Mouse (Mus musculus) testis, postnatal 14 days (tissue): ENCODE measurements at regions not wholly inside any gene's neighbourhood (a gene's known extent, or its start where the extent isn't known, plus 50 kb on each side); places are given as distances from the start of the nearest gene placed in this dataset.
"Not testable (repeated sequence)": the region's sequence is repeated elsewhere in the genome, so short reads cannot be mapped to it uniquely, and the experiment has no call there.

ENCODE experiments used
- DNase-seq: peaks from one replicate; pipeline ENCODE4 v3.0.0; 2021; ENCODE audit warnings: low spot score

DNA sequence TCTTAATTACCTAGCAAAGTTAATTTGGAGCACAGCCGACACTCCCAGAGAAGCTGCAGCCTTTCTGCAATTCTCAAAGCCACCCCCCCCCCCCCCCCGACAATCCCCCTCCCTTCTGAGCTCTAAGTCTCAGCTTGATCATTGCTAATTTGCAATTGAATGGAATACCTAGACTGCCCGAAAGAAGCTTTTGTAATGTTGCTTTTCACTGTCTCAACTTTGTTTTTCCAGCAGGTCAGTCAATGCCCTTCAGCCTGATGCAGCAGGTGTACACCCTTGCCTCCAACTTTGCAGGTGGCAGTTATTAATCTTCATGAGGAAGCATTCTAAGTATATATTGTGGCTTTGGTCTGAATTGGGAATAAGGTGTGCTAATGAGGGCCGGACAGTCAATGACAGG, 1006.6 kb upstream of the Gm8797 start:
- no peak for DNase-seq

- no peak for DNase-seq
These were observed 1006.0 kb upstream of the Gm8797 start for GRCm38 (mm10) chr3:4744611-4745010.

DNA sequence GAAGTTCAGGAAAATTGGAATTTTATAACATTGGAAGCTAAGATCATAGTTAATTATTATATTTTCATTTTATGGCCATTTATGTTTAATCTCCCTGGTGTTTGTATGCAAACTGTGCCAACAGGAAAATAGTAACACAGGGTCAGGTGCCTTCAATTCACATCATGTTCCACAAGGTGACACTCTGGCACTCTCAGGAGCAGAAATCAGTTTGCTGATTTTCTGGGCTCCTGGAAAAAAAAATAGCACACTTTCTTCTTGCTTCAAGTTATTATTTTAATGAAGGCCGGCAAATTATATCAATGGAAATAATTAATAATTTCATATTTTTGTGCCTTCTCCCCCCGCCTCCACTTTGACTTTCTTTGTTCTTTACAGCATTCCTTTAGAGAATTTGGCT, 994.5 kb upstream of the Gm8797 start:
- DNase-seq: no peak

GRCm38 (mm10) chr3:4757113-4757512, 993.5 kb upstream of the Gm8797 start:
- no peak for DNase-seq

- peak; percentile 5 for DNase-seq
These were observed 987.5 kb upstream of the Gm8797 start for GRCm38 (mm10) chr3:4763076-4763475.

GRCm38 (mm10) chr3:4776632-4777031, 974.0 kb upstream of the Gm8797 start:
- DNase-seq: no peak

- no peak for DNase-seq
These were observed 965.4 kb upstream of the Gm8797 start for GRCm38 (mm10) chr3:4785160-4785559.

DNA sequence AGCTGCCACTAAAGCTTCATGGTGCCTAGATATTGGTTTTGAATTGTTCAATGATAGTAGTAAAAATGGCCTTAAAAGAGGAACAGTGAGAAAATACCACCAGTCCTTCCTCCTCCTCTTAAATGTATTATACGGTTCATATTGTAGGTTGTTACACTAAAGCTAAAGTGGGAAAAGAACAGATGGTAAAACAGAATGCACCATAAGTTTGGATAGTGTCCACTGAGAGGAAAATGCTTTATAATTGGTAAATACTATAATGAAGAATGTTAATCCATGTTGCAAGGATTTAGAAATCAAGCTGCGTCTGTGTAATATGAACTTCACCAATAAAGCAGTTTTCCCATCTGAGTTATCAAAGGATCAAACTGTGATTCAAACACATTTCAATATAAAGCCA, 957.5 kb upstream of the Gm8797 start:
- DNase-seq: no peak

DNA sequence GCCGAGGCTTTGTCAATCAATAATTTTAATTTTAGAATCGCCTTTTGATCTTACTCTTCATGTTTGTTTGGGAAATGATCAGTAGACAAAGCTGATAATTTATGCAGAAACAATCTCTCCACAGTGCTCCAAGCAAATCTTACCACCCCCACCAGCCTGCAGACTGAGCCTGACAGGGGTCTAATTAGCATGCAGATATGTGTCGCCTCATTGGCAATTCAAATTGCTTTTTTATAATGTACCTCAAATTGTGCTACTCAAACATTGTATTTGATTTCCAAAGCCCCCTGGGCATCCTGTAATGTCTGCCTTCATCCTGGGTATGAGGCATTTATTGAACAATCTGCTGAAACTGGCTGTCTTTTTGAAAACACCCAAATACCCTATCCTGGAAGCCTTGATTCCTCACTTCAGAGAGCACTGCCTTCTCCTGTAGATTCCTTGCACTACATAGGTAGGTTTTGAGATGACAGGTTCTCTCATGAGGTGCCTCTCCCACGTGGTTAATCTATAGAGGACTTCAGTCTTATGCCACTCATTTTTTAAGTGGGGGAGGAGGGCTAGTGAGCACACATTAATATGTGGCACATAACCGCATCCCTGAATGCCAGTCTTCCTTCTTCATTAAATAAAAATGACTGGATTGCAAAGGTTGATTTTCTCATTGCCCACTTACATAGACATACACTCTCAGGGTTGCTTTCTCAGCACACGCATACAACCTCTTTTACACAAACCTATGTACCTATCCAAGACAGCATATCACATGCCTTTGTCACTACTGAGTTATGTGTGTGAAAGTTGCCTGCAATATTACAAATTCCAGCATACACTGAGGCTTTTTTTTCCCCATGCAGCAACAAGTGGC, 954.3 kb upstream of the Gm8797 start:
- DNase-seq: no peak

DNA sequence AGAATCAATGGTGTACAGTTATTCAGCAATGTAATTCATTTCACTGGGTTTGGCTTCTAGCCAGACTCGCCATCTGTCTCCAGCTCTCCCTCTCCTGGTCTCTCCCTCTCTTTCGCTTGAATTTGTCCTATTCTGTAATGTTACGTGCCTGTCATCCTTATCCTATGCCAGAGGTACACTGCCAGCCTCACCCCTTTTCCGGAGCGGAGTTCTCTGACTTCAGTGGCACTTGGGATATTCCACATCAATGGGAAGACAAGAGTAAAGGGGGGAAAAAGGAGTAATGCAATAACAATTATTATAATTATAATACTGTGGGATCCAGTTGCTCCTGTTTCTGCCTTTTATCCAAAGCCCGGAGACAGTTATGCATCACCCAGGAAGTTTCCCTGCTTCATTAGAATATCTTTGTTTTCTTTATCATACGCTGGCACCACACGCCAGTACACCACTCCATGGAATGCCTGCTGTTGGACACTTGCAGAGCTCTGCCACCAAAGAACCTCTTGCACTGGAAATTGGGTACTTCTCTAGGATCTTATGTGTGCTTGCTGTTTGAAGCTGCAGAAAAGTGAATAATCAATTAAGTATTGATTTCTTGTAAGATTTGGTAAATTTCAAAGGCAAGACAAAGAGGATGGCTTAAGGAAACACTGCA, 953.6 kb upstream of the Gm8797 start:
- no peak for DNase-seq

DNA sequence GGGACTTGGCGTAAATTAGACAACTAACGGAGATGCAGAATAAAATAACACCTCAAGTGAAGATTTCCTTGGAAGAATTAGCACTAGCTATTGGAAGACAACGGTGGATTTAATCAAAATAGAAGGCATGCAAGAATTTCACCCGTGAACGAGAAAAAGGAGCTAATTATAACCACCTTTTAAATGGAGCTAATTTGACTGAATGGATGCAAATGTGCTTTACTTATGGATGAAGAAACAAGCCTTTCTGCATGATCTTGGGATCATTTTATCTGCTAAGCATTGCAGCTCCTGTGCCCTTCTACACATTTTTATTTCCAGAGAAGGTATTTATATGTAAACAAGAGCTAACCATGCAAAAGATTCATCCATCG, 953.1 kb upstream of the Gm8797 start:
- no peak for DNase-seq

- DNase-seq: no peak
These were observed 952.2 kb upstream of the Gm8797 start for GRCm38 (mm10) chr3:4798366-4798765.

DNA sequence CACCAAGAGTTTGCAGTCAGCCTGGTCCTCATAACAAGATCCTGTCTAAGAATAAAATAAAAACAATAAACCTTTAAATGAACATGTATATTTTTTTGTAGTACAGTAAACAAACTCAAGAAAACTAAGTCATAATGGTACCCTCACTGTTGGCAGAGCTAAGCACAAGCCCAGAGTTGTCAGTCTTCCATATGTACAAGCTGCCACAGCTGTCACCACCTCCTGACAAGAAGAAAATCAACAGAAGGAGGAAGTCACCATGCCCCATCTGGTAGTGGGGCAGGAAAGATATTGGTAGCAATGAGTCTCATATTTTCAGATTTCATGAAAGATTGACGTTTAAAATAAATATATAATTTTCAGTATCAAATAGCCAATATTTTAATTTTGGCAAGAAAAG, 916.1 kb upstream of the Gm8797 start:
- no peak for DNase-seq

DNA sequence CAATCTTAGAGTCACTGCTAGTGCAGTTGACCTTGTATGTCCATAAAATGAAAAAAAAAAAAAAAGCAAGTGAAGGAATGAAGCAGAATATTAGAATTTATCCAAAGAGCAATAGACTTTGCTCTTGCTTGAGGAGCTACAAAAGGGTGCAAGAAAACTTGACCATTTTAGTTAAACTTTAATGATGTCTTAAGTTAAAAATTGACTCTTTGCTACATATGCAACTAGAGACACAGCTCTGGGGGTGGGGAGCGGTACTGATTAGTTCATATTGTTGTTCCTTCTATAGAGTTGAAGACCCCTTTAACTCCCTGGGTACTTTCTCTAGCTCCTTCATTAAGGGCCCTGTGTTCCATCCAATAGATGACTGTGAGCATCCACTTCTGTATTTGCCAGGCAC, 915.0 kb upstream of the Gm8797 start:
- no peak for DNase-seq

DNA sequence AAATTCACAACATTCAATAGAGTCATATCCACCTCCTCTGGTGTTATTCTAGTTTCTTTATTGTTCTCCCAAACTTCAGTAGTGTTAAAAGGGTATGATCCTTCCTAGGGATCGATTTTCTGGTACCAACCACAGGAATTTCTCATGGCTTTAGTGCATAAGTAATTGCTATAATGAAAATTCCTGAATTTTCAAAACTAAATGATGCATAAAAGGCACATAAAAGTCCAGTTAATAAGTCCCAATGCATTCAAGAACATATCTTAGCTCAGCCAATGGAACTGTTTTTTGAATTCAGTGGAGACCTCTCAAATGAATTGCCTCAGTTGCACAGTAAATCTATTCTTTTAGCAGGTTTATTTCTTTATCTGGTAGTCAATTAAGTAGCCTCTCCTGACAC, 913.7 kb upstream of the Gm8797 start:
- DNase-seq: no peak

GRCm38 (mm10) chr3:4854958-4855566, 895.5 kb upstream of the Gm8797 start:
- DNase-seq: no peak

DNA sequence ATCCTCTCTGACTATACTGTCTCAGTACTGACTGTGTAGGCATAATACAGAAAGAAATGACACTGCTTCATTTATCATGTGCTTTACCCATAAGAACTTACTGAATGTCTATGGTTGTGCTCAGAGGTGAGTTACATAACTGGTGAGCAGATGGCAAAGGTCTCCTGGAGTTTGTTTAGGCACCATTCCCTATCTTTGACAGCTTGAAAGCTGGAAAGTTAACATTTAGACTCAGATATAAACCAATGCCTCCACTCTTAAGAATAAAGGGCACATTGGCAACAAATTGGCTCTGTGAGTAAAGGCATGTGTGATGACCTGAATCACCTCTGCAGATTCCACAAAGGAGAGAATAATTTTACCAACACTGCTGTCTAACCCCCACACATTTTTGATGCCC, 894.0 kb upstream of the Gm8797 start:
- no peak for DNase-seq

DNA sequence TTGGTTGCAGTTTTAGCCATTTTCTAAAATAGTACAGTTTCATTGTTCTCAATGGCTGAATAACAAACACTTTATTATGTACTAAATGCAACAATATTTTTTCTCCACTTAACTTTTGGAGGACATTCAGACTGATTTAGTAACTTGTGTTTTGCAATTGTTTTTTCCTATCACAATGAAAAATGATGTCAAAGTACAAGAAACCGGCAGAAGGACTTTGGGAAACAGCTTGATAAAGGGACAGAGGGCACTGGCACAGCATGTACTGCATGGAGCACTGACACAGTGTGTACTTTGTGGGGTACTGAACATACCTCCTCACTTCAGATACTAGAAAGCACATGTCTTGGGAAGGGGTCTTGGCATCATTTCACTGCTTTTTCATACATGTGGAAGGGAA, 884.4 kb upstream of the Gm8797 start:
- DNase-seq: no peak

- DNase-seq: no peak
These were observed 864.7 kb upstream of the Gm8797 start for GRCm38 (mm10) chr3:4885916-4886315.

- no peak for DNase-seq
These were observed 857.5 kb upstream of the Gm8797 start for GRCm38 (mm10) chr3:4893108-4893507.

GRCm38 (mm10) chr3:4895811-4896210, 854.8 kb upstream of the Gm8797 start:
- DNase-seq: no peak

DNA sequence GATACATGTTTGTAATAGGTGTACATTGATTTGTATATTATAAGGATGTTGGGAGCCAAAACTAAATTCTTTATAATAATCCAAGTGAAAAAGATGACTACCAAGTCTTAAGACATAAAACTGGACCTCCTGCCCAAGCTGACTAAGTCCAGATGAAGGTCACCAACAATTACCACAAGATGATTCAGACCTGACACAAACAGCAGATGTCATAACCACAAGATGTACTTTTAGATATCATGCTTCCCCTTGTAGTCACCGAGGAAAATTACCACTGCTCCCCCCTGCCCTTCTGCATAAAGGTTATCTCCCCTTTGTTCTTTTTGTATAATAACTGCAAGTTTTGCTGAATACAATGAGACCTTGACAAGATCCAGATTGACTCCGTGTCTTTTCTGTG, 843.0 kb upstream of the Gm8797 start:
- DNase-seq: not testable (repeated sequence)

- not testable (repeated sequence) for DNase-seq
These were observed 819.9 kb upstream of the Gm8797 start for GRCm38 (mm10) chr3:4930731-4931130.
